Mouse (Mus musculus): Measurements from ENCODE around the gene Cdc6.

GRCm38 (mm10) chr11:98927438-98928076, 20.0 kb downstream of the Cdc6 start, which contains the start of gene Rara:
- TF ChIP-seq POLR2A (IDR thresholded peaks at IDR 0.05; ENCODE audit: control insufficient read depth, extremely low read depth, insufficient read depth, low read length, poor library complexity): no peak
- TF ChIP-seq CTCF (IDR thresholded peaks at IDR 0.05; ENCODE audit: borderline replicate concordance, control insufficient read depth, extremely low read depth, insufficient read depth, low read length, poor library complexity): no peak
